Mouse (Mus musculus): ENCODE measurements around the gene Dlg2. TPM values are rescaled to one million over a fixed set of nuclear protein-coding genes. Genes with fewer than 3 reads are reported as not detected.

Gene Dlg2
- total RNA-seq, 2 experiments from 2014 or later: 0.25 to 0.54 TPM

- no peak for ATAC-seq (replicated peaks; ENCODE audit: poor library complexity)
Measured at GRCm38 (mm10) chr7:91089211-91089930, 612.9 kb downstream of the Dlg2 start.

- no peak for ATAC-seq (replicated peaks; ENCODE audit: poor library complexity)
Measured at GRCm38 (mm10) chr7:91090317-91090829, 613.9 kb downstream of the Dlg2 start.

GRCm38 (mm10) chr7:91090830-91091683, 614.6 kb downstream of the Dlg2 start:
- ATAC-seq (replicated peaks; ENCODE audit: poor library complexity): no peak

GRCm38 (mm10) chr7:91096467-91096866, 620.0 kb downstream of the Dlg2 start:
- ATAC-seq (replicated peaks; ENCODE audit: poor library complexity): no peak

GRCm38 (mm10) chr7:91098521-91098920, 622.0 kb downstream of the Dlg2 start:
- no peak for ATAC-seq (replicated peaks; ENCODE audit: poor library complexity)

GRCm38 (mm10) chr7:91109575-91109974, 633.1 kb downstream of the Dlg2 start:
- no peak for ATAC-seq (replicated peaks; ENCODE audit: poor library complexity)

GRCm38 (mm10) chr7:91132128-91132527, 655.7 kb downstream of the Dlg2 start:
- no peak for ATAC-seq (replicated peaks; ENCODE audit: poor library complexity)

GRCm38 (mm10) chr7:91154096-91154495, 677.6 kb downstream of the Dlg2 start:
- no peak for ATAC-seq (replicated peaks; ENCODE audit: poor library complexity)

GRCm38 (mm10) chr7:91159144-91159543, 682.7 kb downstream of the Dlg2 start:
- no peak for ATAC-seq (replicated peaks; ENCODE audit: poor library complexity)

GRCm38 (mm10) chr7:91161643-91162175, 685.2 kb downstream of the Dlg2 start:
- ATAC-seq (replicated peaks; ENCODE audit: poor library complexity): no peak

- ATAC-seq (replicated peaks; ENCODE audit: poor library complexity): no peak
Measured at GRCm38 (mm10) chr7:91173560-91173959, 697.1 kb downstream of the Dlg2 start.

- no peak for ATAC-seq (replicated peaks; ENCODE audit: poor library complexity)
Measured at GRCm38 (mm10) chr7:91188211-91188610, 711.7 kb downstream of the Dlg2 start.

GRCm38 (mm10) chr7:91199372-91199771, 722.9 kb downstream of the Dlg2 start:
- no peak for ATAC-seq (replicated peaks; ENCODE audit: poor library complexity)

GRCm38 (mm10) chr7:91208083-91208852, 731.8 kb downstream of the Dlg2 start:
- no peak for ATAC-seq (replicated peaks; ENCODE audit: poor library complexity)

- ATAC-seq (replicated peaks; ENCODE audit: poor library complexity): no peak
Measured at GRCm38 (mm10) chr7:91208973-91209372, 732.5 kb downstream of the Dlg2 start.

- no peak for ATAC-seq (replicated peaks; ENCODE audit: poor library complexity)
Measured at GRCm38 (mm10) chr7:91212236-91212635, 735.8 kb downstream of the Dlg2 start.

GRCm38 (mm10) chr7:91214921-91215320, 738.4 kb downstream of the Dlg2 start:
- ATAC-seq (replicated peaks; ENCODE audit: poor library complexity): no peak

GRCm38 (mm10) chr7:91218321-91218987, 742.0 kb downstream of the Dlg2 start:
- no peak for ATAC-seq (replicated peaks; ENCODE audit: poor library complexity)

- peak; percentile 90 for ATAC-seq (replicated peaks; ENCODE audit: poor library complexity)
Measured at GRCm38 (mm10) chr7:91226442-91226841, 750.0 kb downstream of the Dlg2 start.

- ATAC-seq (replicated peaks; ENCODE audit: poor library complexity): no peak
Measured at GRCm38 (mm10) chr7:91241718-91242117, 765.2 kb downstream of the Dlg2 start.
